Mouse (Mus musculus) urinary bladder, postnatal 25 days (tissue): ENCODE measurements around the gene Mrpl19.

Experiments
- DNase-seq: peaks from one replicate; pipeline ENCODE4 v3.0.0; 2022; ENCODE audit warnings: low spot score

Gene Mrpl19

DNA sequence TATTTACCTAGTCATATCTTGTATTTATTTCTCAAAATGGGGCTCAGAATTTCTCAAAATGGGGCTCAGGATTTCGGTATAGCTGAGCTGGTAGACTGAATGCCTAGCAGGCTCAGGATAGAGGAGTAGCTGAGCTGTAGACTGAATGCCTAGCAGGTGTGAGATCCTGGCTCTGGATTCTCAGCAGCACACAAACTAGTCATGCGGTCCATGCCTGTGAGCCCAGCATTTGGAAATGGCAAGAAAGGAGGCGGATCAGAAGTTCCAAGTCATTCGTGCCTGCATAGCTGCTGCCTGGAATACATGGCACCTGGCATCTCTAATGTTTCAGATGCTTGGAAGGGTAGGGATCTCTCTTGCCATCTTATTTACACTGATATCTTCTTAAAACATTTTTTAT lies 36.4 kb downstream of the Mrpl19 start:
- DNase-seq = no peak

DNA sequence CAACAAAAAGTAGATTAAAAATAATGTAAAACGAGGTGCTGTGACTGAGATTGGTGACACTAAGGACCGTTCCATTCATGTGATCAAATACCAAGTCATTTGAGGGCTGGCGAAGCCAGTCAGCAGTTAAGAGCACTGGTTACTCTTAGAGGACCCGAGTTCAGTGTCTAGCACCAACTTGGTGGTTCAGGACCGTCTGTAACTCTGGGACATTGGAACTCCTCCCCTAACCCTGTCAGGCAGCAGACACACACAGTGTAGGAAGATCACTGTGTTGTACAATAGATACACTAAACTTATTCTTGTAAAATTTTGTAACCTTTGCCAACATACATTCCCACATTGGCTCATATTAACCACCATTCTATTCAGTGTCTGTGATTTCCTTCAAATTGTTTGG lies 41.5 kb downstream of the Mrpl19 start:
- no peak for DNase-seq

DNA sequence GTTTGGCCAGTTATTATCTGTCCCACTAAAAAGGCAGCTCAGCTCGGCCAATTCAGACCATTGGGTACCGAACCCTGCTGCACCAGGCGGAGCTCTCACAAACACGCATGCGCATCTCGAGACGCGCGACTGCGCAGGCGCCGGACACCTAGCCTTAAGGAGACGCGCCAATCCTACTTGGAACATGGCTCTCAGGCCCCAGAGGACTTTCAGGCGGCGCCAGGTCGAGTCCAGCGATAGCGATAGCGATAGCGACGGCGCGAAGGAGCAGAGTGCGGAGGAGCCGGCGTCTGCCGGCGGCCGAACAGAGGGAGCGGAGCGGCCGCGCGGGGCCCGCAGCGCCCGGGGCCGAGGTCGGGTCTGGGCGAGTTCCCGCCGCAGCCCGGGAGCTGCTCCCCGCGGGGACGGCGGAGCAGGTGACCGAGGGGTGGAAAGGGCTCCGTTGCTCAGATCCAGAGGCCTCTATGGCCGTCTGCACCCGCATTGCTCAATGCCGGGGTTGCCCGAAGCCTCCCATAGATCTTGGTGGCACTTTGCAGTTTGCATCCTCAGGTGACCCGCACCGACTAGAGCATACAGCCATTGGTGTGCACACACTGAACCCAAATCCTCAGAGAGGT lies 42.1 kb downstream of the Mrpl19 start, which contains the start of gene Gcfc2:
TSS of gene Gcfc2 (plus strand) at position 147 of the 620 bp plus-strand sequence.
- DNase-seq = peak; percentile 99

DNA sequence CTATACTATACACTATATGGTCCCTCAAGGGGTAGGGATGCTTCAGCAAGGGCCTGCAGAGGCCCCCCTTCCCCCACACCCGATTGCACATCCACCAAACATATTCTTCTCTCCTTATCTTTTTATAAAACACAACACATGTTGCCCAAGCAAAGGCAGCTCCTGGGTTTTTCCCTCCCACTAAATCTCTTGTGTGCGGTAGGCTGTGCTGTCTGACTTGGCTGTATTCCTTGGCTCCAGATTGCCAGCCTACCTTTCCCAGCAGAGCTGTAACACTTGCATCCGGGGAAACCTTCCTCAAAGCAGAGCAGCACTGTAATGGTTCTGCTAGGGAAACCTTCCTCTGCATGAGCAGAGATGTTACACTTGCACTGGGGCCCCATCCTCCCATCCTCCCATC lies 53.6 kb downstream of the Mrpl19 start:
- DNase-seq = no peak

DNA sequence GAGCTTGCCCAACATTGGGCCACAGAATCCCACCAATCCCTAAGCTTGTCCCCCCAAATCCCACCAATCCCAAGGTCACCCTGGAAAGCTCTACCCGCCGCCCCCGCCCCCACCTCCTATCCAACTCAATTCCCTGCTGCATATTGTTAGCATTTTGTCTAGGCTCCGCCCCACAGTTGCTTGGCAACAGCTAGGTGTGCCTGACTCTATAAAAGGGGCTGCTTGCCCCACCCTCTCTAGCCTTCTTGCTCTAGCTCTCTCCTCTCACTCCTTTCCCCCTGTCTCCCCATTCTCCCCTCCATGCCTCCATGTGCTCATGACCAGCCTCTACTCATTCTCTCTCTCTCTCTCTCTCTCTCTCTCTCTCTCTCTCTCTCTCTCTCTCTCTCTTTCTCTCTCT lies 54.0 kb downstream of the Mrpl19 start:
- DNase-seq = no peak

DNA sequence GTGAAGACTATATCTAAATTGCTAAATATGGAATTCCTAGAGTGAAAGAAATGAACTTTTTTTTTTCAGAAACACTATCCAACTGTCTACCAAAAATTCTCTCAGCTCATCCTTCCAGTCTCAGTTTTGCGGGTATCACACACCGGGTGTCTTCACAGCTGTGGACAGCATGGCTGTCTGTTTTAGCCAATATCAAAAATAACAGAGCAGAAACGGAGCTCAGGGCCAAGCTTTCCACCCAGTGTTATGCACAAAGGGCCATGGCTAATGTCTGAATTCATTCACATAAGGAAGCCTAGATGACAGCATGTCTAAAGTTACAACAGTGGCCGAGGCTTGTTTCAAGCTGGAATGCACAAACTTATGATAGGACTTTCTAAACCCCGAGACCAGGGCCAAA lies 54.5 kb downstream of the Mrpl19 start:
- DNase-seq = no peak

DNA sequence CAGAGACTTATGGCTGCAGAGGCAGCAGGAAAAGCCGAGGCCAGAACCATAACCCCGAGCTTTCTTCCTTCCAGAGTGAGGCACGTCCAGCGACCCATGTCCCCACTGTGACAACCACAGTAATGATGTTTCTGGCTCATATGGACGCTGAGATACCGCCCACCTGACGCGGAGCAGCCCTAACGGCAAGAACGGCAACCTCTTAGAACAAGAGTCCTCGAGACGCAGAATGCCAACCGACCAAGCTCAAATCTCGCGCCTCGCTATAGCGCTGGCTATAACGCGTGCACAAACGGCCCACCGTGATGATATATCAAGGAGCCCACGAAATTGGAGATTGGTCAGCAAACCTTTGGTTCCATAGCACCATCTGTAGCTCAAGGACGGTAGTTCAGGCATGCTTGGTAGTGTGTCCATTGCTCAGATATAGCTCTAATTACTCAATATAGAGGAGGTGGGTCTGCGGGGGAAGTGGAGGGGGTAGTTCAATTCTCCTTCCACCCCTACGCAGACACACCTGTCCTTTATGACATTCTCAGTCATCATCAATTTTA lies 55.4 kb downstream of the Mrpl19 start:
- no peak for DNase-seq
